Mouse (Mus musculus) ovary, postnatal 14 days (tissue): ENCODE data around the gene Ttc30a1.
A peak's percentile ranks its signal among the peaks of the same experiment; 100 is the strongest.
"Not testable (repeated sequence)": the region's sequence is repeated elsewhere in the genome, so short reads cannot be mapped to it uniquely, and the experiment has no call there.

Source experiments
- DNase-seq: peaks from one replicate; pipeline ENCODE4 v3.0.0; 2022; ENCODE audit warnings: low spot score

Gene Ttc30a1

GRCm38 (mm10) chr2:75983091-75983490 is 1.3 kb upstream of the Ttc30a1 start:
- DNase-seq, result no peak

- DNase-seq, result no peak
Observed at GRCm38 (mm10) chr2:75982626-75983025, 859 bp upstream of the Ttc30a1 start.

- not testable (repeated sequence) for DNase-seq
Observed at GRCm38 (mm10) chr2:75980933-75981439, 781 bp downstream of the Ttc30a1 start.

GRCm38 (mm10) chr2:75977752-75978368 is 3.9 kb downstream of the Ttc30a1 start, which contains the start of gene Ttc30a2:
Gene Ttc30a2 (minus strand): TSS chr2:75978170.
- not testable (repeated sequence) for DNase-seq

- not testable (repeated sequence) for DNase-seq
Observed at GRCm38 (mm10) chr2:75976070-75976469, 5.7 kb downstream of the Ttc30a1 start.

GRCm38 (mm10) chr2:75974131-75974530 is 7.6 kb downstream of the Ttc30a1 start:
- DNase-seq, result no peak

GRCm38 (mm10) chr2:75964972-75965371 is 16.8 kb downstream of the Ttc30a1 start:
- DNase-seq, result peak; percentile 54

GRCm38 (mm10) chr2:75964512-75964911 is 17.3 kb downstream of the Ttc30a1 start:
- peak; percentile 58 for DNase-seq

- no peak for DNase-seq
Observed at GRCm38 (mm10) chr2:75964051-75964450, 17.7 kb downstream of the Ttc30a1 start.

GRCm38 (mm10) chr2:75963211-75963840 is 18.4 kb downstream of the Ttc30a1 start:
- DNase-seq, result no peak

GRCm38 (mm10) chr2:75960366-75961330 is 21.1 kb downstream of the Ttc30a1 start:
- no peak for DNase-seq

GRCm38 (mm10) chr2:75959850-75960365 is 21.9 kb downstream of the Ttc30a1 start:
- DNase-seq, result no peak

- no peak for DNase-seq
Observed at GRCm38 (mm10) chr2:75959183-75959849, 22.5 kb downstream of the Ttc30a1 start.

- no peak for DNase-seq
Observed at GRCm38 (mm10) chr2:75955709-75956108, 26.1 kb downstream of the Ttc30a1 start.

GRCm38 (mm10) chr2:75953320-75953719 is 28.4 kb downstream of the Ttc30a1 start:
- DNase-seq, result no peak

GRCm38 (mm10) chr2:75950685-75951084 is 31.1 kb downstream of the Ttc30a1 start:
- DNase-seq, result no peak

GRCm38 (mm10) chr2:75938117-75939063 is 43.4 kb downstream of the Ttc30a1 start, which contains the start of gene Ttc30b:
Gene Ttc30b (minus strand): TSS chr2:75938585.
- peak; percentile 81 for DNase-seq

- not testable (repeated sequence) for DNase-seq
Observed at GRCm38 (mm10) chr2:75937520-75938116, 44.1 kb downstream of the Ttc30a1 start.

- not testable (repeated sequence) for DNase-seq
Observed at GRCm38 (mm10) chr2:75936685-75937084, 45.1 kb downstream of the Ttc30a1 start.

GRCm38 (mm10) chr2:75933541-75933940 is 48.2 kb downstream of the Ttc30a1 start:
- DNase-seq, result no peak
